Mouse (Mus musculus) gonadal fat pad, adult 2 months (tissue): ENCODE data around the gene Homer2. TPM values are rescaled to one million over a fixed set of nuclear protein-coding genes. Genes with fewer than 3 reads are reported as not detected.

Source experiments
- DNase-seq: peaks from one replicate; pipeline ENCODE4 v3.0.0-alpha.2; 2012; ENCODE audit warnings: low read depth
- polyA plus RNA-seq: library from polyadenylated mRNA; depleted of rRNA; stranded (reverse); fragments of >200 nt; gene quantifications from 2 replicates; pipeline ENCODE4 v1.2.3, GENCODE M21; 2012

Gene Homer2
- polyA plus RNA-seq, 1 experiment: 1.6 TPM

DNA sequence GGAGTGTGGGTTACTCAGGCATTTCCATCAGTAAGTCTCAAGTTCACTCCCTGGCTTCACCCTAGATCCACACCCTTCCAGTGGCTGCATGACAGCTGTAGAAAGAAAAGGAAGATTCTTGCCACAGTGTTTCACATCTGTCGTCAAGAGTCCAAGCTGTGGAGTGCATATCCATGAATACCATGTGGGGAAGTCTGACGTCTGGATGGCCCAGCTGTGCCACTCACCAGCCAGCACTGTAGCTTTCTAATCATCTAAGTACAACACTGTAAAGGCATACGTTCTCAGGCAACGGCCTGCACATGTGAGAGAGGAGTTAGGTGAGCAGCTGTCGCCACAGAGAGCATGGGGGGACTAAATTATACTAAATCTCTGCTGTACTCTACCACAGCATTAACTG is 56.0 kb downstream of the Homer2 start:
- DNase-seq: no peak

DNA sequence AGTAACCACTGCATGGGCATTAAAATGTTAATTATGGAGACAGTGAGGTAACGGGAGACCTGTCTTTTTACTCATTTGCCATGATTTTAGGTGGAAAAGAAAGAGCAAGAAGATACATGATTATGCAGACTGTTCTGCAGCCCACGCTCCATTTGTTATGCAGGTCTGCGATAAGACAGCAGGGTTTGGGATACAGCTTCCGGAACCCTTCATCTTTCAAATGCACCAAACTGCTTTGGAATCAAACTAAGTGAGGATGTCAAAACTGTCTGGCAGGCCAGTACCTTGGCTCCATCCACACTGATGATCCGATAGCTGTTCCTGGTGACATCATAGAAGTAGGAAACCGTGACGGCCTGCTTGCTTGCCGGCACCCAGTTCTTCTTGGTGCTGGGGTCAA is 58.1 kb downstream of the Homer2 start:
- no peak for DNase-seq

DNA sequence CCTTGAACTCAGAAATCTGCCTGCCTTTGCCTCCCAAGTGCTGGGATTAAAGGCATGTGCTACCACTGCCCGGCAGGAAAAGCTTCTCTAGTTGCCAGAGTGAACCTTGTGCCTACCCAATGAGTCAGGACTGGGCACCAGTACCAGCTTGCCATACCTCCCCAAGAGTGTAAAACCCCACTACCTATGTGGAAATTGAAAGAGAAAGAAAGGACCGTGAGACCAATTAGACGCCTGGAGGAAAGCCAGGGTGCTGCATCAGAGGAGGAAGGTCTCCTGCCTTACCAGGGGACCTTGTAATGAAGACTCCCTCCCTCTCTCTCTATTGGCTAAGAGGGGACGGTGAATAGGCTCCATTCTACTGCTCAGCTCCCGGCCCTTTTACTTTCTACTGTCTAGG is 59.4 kb downstream of the Homer2 start:
- no peak for DNase-seq

DNA sequence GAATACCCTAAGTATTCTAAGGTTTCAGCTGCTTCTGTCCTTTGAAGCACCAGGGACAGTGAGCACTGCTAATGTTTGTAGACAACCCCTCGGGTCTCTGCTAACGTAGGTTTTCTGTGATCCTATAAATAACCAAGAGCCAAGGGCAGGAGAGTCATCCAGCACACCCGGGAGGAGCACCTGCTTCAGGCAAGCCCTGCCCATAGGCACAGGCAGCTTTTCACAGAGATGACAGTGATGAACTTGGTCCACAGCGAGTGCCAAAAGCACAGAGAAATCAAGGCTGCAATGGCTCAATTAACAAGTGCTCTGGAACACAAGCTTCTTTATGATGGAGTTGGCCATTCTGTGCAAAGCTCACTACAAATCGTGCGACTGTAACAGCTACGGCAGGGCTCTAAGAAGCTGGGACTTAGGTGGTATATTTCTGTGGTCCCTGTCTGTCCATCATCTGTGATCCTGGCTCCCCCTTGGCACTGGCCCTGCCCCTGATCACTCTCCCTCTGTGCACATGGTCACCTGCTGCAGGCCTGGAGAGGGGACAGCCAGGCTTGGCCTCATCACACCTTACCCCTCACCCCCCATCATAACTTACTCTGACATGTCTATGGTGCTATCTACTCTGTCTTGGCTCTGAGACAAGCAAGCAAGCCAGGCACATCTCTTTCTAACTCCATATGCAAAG is 62.6 kb downstream of the Homer2 start:
- no peak for DNase-seq

DNA sequence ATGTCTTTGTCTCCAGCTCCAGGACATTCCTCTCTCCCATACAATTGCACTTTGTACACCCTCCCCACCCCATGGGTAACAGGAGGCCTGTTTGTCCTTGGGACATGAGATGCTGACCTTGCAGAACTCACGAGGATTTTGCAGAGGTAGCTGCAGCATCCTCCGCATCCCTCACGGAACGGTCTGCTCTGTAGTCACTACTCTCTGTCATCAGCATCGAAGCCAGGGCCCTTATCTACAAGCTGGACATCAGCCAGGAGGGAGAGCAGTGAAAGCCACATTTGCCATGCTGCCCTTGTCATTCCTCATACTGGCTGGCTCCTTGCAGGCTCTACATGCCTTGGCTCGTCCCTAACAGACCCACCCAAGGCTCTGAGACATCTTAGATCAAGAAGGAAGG is 66.2 kb downstream of the Homer2 start:
- DNase-seq: no peak

DNA sequence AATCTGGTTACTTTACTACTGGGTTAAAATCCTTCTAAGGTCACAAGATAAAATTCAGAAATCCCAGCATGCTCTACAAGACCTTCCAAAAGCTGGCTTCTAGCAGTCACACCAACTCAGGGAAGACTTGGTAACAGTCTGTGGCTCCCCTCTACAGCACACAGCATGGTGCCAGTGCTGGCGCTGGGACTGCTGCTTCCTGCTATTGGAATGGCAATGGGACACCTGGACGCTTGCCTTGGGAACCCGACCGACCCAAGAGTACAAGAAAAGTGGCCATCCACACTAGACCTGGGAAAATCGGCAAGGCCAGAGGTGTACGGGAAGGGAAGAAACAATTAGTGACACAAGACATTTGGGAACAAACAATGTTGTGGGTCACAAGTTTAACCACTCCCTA is 74.7 kb downstream of the Homer2 start:
- DNase-seq: no peak

DNA sequence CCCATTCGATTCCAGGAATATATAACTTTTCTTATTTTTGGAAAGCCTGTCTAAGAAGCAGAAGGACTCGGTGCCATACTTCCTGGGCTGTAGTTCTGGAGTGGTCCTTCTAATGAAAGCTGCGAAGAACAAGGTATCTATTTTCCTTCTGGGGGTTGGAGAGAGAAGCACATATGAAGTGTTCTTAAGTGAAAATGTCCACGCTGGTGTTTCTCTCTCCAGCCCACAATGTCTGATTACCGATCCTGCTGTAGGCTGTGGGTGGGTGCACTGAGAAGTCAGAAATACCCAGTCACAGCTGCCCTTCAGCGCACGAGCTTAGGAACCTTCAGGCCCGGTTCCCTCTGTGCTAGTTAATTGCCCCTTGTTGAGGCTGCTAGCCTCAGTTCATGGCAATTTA is 76.1 kb downstream of the Homer2 start:
- no peak for DNase-seq

DNA sequence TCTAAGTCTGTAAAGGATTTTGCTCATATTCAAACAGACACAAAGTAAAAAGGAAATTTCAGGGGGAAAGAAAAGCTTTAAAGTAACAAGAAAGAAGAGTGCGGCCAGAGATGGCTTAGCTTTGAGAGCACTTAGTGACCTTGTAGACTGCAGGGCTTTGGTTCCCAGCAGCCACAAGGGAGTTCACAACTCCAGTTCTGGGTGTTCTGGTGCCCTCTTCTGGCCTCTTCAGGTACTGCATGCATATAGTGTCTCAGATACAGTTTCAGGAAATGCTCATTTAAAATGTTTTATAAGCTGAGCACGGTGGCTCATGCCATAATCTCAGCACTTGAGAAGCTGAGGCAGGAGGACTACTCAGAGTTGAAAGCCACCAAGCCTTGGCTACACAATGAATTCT is 80.9 kb downstream of the Homer2 start:
- no peak for DNase-seq

DNA sequence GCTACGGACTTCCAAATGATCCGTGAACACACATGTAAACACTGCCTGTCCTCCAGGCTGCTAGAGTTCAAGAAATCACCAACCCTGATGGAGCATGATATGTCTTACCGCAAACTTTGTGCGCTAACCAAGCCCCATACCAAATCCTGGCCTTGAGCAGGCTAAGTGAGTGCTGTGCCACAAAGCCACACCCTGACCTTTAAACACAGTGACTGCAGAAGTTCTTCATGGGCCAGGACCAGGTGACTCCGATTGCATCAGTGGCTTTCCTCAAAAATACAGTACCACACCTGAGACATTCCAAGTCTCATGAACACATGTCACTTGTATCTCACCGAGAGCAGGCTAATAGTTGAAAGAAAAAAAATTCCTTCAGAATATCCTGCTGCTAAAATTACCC is 83.6 kb downstream of the Homer2 start:
- DNase-seq: no peak

DNA sequence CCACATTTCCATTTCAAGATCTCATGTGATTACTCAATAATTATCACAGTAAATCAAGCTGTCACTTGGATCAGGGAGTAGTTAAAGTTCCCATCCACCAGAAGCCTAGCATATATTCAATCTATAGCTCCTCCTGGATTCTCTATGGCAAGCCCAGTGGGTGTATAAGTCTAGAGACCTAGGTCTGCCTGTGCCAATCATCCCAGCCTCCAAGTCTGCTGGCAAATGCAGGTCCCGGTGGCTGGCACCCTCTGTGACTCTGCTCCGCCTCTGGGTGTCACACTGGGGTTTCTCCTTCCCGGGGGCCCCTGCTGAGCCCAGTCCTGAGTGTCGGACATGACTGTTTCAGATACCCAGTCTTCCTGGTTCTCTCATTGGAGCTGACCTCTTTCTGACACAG is 84.5 kb downstream of the Homer2 start:
- DNase-seq: no peak

DNA sequence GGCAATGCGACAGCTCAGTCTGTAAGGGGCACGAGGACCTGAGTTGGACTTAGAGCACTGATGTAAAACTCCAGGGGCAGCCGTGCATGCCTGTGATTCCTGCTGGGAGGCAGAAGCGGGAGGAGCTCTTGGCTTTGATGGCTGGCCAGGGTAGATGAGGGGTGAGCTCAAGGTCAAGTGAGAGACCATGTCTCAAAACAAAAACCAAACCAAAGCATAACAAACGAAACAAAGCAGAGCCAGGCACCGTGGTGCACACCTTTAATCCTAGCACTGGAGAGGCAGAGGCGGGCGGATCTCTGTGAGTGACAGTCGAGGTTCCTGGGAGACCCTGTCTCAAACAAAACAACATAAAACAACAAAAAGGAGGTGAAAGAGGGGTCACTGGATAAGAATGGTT is 92.3 kb downstream of the Homer2 start:
- no peak for DNase-seq

DNA sequence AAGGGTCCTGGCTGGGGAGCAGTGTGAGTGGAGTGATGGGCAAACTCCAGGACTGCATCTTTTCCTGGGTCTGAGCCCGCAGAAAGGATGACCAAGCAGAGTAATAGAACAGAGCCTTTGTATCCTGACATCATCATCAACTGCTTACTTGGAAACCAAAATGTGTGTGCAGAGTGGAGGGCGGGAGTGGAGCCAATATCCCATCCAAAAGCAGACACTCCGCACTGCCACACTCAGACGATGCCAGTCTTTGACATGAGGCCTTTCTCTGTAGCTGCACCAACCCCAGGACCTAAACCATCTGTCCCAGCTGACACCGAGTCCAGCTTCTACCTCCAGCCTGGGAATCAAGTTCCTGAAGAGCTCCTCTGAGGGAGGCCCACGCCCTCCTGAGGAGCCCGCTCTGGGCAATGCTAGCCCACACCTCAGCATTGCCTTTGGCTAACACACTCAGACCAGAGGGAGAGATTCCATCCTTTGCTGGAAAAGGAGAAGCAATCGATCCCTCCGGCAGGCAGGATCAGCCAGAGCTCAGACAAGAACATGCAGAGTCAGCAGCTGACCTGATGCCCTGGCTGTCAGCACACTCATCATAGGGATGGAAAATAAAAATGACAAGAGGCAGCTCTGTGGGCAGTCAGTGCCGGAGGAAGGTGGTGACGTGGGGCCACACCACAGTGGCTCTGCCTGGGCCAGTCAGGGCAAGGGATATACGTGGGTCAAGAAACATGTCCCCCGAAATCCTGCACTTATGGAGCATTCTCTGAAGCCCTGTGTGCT is 94.3 kb downstream of the Homer2 start:
- no peak for DNase-seq

DNA sequence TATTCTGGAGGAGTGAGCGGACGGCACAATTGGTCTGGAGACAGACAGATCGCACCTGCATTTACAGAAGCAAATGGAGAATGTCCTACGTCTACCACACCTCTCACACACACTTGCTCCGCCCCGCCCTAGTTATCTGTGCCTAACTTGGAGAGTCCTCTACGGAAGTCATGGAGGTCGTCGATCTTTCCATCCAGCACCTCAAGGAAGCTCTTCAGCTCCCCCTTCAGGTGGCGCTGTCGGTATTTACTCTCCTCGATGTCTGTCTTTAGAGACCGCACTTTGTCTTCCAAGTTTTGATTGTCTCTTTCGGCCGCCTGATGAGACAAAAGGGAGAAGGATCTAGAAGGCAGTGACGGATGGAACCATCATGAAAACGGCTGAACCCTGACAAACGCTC is 97.2 kb downstream of the Homer2 start:
- DNase-seq: no peak

DNA sequence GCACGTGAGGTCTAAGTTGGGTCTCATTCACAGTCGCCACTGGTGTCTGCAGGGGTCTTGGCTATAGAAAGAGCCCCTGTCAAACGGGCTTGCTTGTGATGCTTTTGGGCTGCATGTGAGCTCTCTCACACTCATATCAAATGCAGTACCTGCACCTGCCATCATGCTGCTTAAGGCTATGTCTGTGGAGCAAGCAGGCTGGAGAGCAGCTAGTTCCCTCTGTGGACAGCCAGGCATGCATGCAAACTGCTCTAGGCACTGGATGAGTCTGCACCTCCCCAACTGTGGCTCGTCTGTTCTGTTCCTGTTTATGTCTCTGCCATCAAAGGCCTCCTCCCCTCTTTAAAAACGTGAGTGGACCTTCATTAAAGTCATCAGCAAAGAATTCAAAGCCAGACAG is 100.9 kb downstream of the Homer2 start:
- DNase-seq: no peak

DNA sequence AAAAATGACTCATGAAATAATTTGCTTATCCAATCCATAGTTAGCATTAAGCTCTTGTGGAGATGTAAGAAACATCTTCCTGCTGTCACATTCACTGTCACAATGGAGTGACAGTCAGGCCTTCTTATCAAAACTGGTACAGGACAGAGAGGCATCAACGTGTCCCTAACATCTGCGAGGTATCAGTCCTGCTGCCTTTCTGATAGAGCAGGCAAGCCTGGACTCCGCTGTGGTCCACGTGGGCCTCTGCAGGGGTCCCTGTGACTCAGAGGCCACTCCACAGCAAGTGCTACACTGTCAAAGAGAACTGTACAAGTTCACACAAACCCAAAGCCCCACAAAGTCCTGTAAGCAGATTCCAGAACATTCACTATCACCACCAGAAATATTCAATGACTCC is 101.8 kb downstream of the Homer2 start:
- no peak for DNase-seq

DNA sequence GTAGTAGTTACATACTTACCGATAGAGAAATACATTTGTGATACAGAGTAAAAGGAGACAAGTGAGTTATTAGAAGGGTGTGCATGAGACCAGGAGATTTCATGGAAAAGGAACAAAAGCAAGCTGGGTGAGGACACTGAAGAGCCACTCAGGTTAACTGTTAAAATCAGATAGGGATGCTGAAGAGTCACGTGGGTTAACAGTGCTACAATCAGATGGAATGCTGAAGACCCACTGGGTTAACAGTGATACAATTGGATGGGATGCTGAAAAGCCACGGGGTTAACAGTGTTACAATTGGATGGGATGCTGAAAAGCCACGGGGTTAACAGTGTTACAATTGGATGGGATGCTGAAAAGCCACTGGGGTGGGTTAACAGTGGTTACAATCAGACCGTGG is 102.3 kb downstream of the Homer2 start:
- no peak for DNase-seq

DNA sequence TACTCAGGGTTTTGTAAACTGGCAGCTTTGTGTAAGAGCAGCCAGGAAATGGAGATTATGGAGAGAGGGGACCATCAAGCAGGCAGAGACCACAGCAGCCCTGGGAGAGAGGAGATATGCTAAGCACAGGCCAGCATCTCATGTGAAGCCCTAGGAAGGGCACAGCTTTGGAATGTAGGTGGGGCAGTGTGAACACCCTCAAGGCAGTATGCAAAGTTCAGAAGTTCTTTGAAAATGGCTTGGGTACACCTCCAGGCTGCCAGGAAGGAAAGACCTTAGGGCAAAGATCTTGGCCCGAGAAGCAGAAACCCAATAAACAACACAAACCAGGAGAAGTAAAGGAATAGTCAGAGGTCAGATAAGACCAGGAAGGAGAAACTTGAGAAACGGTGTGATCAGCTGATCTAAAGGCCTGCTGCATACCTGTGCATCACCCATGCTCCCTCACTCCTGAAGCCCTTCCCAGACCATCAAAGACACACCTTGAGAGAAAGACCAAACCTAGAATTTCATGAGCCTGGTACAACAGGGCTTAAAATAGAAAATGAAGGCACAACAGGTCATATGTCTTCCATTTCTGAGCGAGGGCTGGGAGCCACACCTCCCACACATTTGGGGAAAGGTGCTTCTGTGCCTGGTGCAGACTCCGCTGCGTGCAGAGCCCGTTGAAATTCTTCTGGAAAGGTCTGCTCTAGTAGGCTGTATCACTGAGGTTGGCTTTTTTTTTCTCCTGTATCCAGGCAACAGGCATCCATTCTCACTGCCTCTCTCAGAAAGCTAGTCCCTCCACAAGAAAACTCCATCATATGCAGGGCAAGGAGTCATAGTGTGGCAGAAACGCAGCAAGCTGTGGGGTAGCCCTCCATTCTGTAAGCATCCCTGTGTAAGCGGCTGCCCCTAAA is 107.7 kb downstream of the Homer2 start:
- DNase-seq: no peak

DNA sequence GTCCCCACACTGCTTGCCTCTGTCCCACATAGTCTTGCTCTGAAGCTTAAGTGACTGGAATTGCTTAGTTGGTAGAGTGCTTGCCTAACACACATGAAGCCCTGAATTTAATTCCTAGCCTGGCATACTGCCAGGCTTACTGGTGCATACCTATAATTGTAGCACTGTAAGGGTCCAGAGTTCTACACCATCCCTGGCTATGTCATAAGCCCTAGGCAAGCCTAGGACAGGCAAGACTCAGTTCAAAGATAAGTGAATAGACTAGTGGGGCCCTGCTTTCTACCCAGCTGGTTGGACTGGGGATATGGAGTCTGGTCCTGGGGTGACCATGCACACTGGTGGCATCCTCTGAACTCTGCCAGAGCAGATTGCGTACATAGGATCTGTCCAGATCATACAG is 109.7 kb downstream of the Homer2 start:
- DNase-seq: no peak

DNA sequence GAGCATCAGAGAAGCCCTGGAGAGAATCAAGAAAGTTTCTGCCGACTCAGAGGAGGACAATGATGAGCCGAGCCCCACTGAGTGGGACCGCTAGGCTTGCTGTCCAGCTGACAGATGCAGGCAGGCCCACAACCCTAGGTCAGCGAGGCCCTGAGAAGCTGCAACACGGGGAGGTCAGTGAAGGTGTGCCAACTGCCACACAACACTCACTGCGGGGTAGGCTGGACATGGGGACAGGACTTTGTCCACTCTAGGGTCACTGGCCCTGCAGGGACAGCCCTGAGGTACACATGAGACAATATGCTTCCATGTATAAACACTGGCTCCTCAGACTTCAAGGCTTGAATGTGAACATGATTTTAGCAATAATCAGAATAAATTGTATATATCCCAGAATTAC is 111.2 kb downstream of the Homer2 start:
- DNase-seq: no peak

DNA sequence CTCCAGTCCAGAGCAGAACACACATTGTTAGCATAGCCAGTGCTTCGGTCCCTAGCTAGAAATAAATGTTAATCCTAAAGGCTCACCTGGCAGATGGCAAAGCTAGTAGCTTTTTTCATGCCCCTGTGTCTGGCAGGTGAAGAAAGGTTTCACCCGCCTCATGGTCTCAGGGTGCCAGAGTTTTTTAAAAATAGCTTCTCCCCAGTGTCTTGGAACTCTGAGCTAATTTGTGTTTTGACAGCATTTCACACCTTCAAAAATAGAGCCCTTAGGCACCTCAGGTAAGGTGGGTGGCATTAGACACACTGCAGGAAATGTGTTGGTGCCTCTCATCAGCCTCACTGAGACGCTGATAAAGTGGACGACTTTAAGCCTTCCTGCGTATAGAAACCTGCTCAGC is 112.3 kb downstream of the Homer2 start:
- DNase-seq: no peak

DNA sequence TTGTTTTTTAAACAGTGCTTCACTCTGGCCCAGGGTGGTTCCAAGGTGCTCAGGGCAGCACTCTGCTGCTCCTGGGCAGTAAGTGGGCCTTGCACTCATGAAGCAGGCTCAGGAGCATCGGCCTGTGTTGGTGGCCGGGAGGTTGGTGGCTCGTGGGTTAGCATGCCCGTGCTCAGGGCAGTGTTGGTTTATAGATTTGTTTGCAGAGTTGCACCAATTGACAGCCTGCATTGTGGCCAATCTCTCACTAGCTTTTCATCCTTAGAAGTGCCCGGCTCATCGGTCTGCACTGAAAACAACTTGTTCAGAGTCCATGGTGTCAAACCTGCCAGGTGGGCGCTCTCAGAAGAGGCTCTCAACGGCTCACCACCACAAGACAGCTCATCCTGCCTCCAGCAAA is 113.9 kb downstream of the Homer2 start:
- DNase-seq: no peak

DNA sequence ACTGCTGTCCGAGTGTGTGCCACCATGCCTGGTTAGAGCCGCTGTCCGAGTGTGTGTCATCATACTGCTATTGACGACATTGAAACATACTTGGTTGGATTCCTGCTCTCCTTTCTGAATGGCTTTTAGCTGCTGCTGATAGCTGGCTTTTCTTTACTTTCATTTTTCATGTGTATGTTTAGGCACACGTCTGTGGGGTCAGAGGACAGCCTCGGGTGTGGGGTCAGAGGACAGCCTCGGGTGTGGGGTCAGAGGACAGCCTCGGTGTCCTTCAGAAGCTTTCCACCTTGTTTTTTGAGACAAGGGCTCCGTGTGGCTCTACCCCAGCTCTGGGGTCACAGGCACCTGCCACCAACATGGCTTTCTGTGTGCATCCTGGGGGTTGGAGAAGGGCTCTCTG is 114.6 kb downstream of the Homer2 start:
- DNase-seq: no peak

DNA sequence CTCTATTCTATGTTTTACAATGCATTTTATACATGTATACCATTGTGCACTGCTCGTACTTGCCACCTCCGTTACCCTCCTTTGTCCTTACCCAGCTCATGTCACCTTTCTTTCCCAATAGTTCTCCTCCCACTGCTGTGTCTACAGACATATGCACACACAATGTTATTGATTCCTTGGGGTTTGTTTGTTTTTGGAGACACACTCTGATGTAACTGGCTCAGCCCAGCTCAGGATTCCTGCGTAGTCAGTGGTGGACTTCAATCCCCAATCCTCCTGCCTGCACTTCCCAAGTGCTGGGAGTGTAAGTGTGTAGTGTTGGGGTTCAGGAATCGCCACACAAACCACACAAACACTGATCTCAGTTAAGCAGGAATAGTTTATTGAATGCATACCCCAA is 120.1 kb downstream of the Homer2 start:
- DNase-seq: no peak
